Mouse (Mus musculus) lung, embryonic 14.5 days (tissue): ENCODE measurements around the gene Cenpx. TPM values are rescaled to one million over a fixed set of nuclear protein-coding genes. Genes with fewer than 3 reads are reported as not detected.

ENCODE experiments used
- ATAC-seq: fragments of 200-750 bp; cut with Nextera tagmentation; 2 replicates; pipeline ENCODE4 v1.8.0; 2017; ENCODE audit warnings: mild to moderate bottlenecking, moderate TSS enrichment, moderate library complexity; ENCODE audit not compliant: insufficient read depth
- DNase-seq: peaks from one replicate; pipeline ENCODE4 v3.0.0-alpha.2; 2015
- H3K27ac ChIP-seq: fragments of 300-500 bp; sonication (generic); 2 replicates; pipeline ENCODE4 v1.5.1; 2014; ENCODE audit warnings: low read depth, mild to moderate bottlenecking, moderate library complexity
- H3K27me3 ChIP-seq: fragments of 300-500 bp; sonication (generic); 2 replicates; pipeline ENCODE4 v1.6.1; 2014; ENCODE audit warnings: low read length, control low read depth; ENCODE audit not compliant: insufficient read depth
- H3K36me3 ChIP-seq: fragments of 300-500 bp; sonication (generic); 2 replicates; pipeline ENCODE4 v1.6.1; 2014; ENCODE audit warnings: control low read depth; ENCODE audit not compliant: insufficient read depth
- H3K4me1 ChIP-seq: fragments of 300-500 bp; sonication (generic); 2 replicates; pipeline ENCODE4 v1.6.1; 2014; ENCODE audit warnings: antibody characterized with exemption, control low read depth; ENCODE audit not compliant: insufficient read depth
- H3K4me2 ChIP-seq: fragments of 300-500 bp; sonication (generic); 2 replicates; pipeline ENCODE4 v1.6.1; 2014; ENCODE audit warnings: mild to moderate bottlenecking
- H3K4me3 ChIP-seq: fragments of 300-500 bp; sonication (generic); 2 replicates; pipeline ENCODE4 v1.5.1; 2014; ENCODE audit warnings: low read depth, low read length
- H3K9ac ChIP-seq: fragments of 300-500 bp; sonication (generic); 2 replicates; pipeline ENCODE4 v1.6.1; 2014
- H3K9me3 ChIP-seq: fragments of 300-500 bp; sonication (generic); 2 replicates; pipeline ENCODE4 v1.6.1; 2016; ENCODE audit warnings: low read depth, low read length, control low read depth
- CTCF ChIP-seq: IDR thresholded peaks from 2 replicates; pipeline ENCODE4 v1.5.1; 2016; ENCODE audit warnings: antibody characterized with exemption, low read depth
- WGBS: fragments of 180-500 bp; shearing (Covaris S2); extraction: QIAGEN DNeasy Blood & Tissue Kit; methylation state at CpG from one replicate; pipeline ENCODE4 v1.1.7; 2014; 5-methylcytosine and 5-hydroxymethylcytosine counted together
- polyA plus RNA-seq: library from polyadenylated mRNA; unstranded; fragments of >200 nt; fragmentation: Nextera tagmentation; extraction: Ambion mirVana; gene quantifications from 2 replicates; pipeline ENCODE4 v1.2.1, GENCODE M21; 2014

Cenpx gene
- polyA plus RNA-seq, 1 experiment from 2014 or later = 173 TPM

DNA sequence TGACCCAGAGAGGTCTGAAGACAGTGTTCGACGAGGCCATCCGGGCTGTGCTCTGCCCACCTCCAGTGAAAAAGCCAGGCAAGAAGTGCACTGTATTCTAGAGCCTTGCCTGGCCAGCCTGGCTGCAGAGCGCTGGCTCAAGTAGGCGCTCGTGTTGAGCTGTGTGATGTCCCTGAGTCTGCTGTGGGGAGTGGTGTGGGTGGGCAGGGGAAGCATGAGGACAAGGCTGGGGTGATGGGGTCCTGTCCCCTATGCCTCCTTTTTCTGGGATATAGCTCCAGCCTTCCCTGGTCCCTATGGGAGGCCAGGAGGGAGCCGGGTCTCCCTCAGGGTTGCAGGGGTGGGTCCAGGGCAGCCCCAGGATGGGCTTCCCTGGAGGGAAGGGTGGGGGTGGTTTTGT lies 10.0 kb upstream of the Cenpx start:
- no peaks in the 10 kb centered on the region for H3K9me3 ChIP-seq
- H3K9ac ChIP-seq = no peak overlapping the region
- TF ChIP-seq CTCF = no peak
- no peak for ATAC-seq
- DNase-seq = no peak
- WGBS = 84% methylated on average over 7 of the region's 7 CpGs
- 0 out of 2 replicates have a peak, but pooled peaks cover 5% of the 10 kb centered on the region for H3K4me1 ChIP-seq
- no peak overlapping the region for H3K4me3 ChIP-seq
- no peaks in the 10 kb centered on the region for H3K27me3 ChIP-seq
- no peak overlapping the region for H3K4me2 ChIP-seq
- no peak overlapping the region for H3K27ac ChIP-seq
- peaks cover 16% of the 10 kb centered on the region for H3K36me3 ChIP-seq

DNA sequence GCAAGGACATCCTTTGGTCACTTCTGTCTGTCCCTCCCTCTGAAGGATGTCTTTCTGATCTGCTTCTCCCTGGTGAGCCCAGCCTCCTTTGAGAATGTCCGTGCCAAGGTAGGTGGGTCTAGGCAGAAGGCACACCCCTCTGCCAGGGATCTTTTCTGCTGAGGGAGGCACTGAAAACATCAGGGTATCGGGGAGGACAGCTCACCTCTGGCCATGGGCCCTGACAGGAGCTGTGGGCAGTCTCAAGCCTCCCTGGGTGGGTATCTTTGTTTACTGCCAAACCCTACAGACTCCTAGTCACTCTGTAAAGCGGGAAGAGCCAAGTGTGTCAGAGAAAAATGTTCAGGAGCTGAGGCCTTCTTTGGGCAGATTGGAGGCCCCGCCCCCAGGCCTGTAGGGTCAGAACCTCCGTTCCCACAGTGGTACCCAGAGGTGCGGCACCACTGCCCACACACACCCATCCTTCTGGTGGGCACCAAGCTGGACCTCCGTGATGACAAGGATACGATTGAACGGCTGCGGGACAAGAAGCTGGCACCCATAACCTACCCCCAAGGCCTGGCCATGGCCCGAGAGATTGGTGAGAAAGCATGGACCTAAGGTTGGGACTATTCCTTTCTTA lies 9.3 kb upstream of the Cenpx start:
- H3K9ac ChIP-seq = no peak overlapping the region
- no peak overlapping the region for H3K27ac ChIP-seq
- no peak overlapping the region for H3K4me3 ChIP-seq
- no peaks in the 10 kb centered on the region for H3K9me3 ChIP-seq
- DNase-seq (no peak), ATAC-seq (no peak)
- no peaks in the 10 kb centered on the region for H3K27me3 ChIP-seq
- peak overlapping the region; percentile 99 for H3K4me2 ChIP-seq
- 0 out of 2 replicates have a peak, but pooled peaks cover 5% of the 10 kb centered on the region for H3K4me1 ChIP-seq
- WGBS = 83% methylated on average over 11 of the region's 11 CpGs
- peaks cover 23% of the 10 kb centered on the region for H3K36me3 ChIP-seq
- no peak for TF ChIP-seq CTCF

DNA sequence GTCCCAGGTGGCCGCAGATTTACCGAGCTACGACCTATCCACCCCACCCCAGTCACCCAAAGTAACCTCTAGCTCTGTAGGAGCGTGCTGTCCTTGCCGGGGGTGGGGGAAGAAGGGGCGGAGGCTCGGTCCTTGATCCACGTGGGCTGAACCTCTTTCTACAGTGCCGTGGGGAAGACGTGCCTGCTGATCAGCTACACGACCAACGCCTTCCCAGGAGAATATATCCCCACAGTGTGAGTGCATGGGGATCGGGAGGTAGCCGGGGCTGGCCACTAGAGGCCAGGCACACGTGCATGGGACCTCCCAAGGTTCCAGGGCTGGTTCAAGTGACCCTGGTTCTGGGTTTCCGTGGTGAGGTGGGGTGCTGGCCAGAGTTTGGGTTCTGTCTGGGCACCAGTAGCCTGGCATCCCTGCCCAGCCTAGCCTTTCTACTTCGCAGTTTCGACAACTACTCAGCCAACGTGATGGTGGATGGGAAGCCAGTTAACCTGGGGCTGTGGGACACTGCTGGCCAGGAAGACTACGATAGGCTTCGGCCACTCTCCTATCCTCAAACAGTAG lies 8.6 kb upstream of the Cenpx start:
- 17% methylated on average over 21 of the region's 21 CpGs for WGBS
- ATAC-seq = peak; percentile 5; the same call in 1 of the 2 replicates
- H3K27ac ChIP-seq = no peak overlapping the region

DNA sequence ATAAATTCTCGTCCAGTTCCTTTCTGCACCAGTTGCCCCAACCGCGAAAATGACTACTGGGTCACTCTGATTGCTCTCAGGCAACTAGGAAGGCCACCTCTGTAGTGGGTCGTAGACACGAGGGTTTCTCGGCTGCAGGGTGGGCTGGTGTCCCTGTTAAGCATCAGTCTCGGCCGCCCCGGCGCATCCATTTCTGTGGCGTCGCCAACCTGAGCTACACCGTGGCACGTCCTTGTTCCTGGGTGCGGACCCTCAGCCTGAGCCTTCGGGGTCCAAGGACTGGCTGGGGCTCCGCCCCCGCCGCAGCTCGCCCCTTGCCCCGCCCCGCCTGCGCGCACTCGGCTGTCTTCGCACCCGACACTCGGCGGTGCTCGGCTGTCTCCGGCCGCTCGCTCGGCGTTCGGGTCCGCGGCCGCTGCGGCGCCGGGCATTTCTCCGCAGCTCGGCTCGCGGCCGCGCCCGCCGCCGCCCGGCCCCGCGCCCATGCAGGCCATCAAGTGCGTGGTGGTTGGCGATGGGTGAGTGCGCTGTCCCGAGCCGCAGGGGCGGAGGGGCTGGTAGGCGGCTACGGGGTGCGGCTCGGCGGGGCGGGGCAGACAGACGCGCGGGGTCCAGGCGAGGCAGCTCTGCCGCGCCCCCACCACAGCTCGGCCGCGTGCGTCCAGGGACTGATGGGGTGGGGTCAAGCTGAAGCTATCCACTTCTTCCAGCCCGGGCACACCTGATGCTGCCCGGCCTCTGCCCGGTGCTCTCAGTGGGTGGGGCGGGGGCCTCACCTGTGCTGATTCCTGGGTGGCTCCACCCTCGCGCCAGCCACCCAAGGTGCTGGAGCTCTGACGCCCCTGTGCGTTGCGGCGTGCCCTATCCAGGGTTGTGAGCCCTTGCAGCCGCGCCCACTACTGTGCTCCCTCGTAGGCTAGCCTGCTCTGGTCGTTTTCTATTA lies 7.9 kb upstream of the Cenpx start, which contains the start of gene Rac3:
Gene Rac3, plus strand, starts transcription at position 347 of the 943 bp plus-strand sequence.
- TF ChIP-seq CTCF = no peak
- peaks cover 35% of the 10 kb centered on the region for H3K36me3 ChIP-seq
- 1% methylated on average over 90 of the region's 90 CpGs for WGBS
- peak within 1 kb of the TSS; percentile 99 for H3K4me2 ChIP-seq
- H3K9ac ChIP-seq = peak within 1 kb of the TSS; percentile 68
- peak; percentile 74 for ATAC-seq
- no peaks in the 10 kb centered on the region for H3K27me3 ChIP-seq
- H3K27ac ChIP-seq = peak within 1 kb of the TSS; percentile 46; the same call in 1 of the 2 replicates
- peak within 1 kb of the TSS; percentile 61 for H3K4me3 ChIP-seq
- H3K4me1 ChIP-seq = 0 out of 2 replicates have a peak, but pooled peaks cover 5% of the 10 kb centered on the region
- no peaks in the 10 kb centered on the region for H3K9me3 ChIP-seq
- DNase-seq = peak; percentile 89

More for the DNA sequence above, 8.6 kb upstream of the Cenpx start:
- Histone ChIP-seq H3K4me2 (peak overlapping the region; percentile 99), H3K9ac (peak overlapping the region; percentile 68), H3K9me3 (no peaks in the 10 kb centered on the region), H3K27me3 (no peaks in the 10 kb centered on the region), H3K4me3 (peak overlapping the region; percentile 61), H3K4me1 (0 out of 2 replicates have a peak, but pooled peaks cover 5% of the 10 kb centered on the region), H3K36me3 (peaks cover 30% of the 10 kb centered on the region)
- TF ChIP-seq CTCF = peak; percentile 41
- DNase-seq = no peak

DNA sequence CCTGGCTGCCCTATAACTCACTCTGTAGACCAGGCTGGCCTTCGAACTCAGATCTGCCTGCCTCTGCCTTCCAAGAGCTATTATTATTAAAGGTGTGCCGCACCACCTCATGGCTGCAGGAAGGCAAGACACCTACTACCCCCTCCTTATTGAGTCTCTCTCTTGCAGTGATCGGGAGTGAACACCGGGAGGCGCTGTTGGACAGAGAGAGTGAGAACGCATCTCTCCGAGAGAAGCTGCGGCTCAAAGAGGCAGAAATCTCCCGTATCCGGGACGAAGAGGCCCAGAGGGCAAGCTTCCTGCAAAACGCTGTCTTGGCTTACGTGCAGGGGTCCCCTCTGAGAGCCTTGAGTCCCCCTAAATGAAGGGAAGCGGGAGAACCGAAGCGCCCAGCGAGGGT lies 6.9 kb upstream of the Cenpx start:
- no peak overlapping the region for H3K27ac ChIP-seq
- 0 out of 2 replicates have a peak, but pooled peaks cover 3% of the 10 kb centered on the region for H3K4me1 ChIP-seq
- peak; percentile 94 for TF ChIP-seq CTCF
- DNase-seq = peak; percentile 95
- peaks cover 40% of the 10 kb centered on the region for H3K36me3 ChIP-seq
- no peaks in the 10 kb centered on the region for H3K9me3 ChIP-seq
- H3K9ac ChIP-seq = peak overlapping the region; percentile 68
- 11% methylated on average over 17 of the region's 17 CpGs for WGBS
- no peaks in the 10 kb centered on the region for H3K27me3 ChIP-seq
- peak overlapping the region; percentile 61 for H3K4me3 ChIP-seq
- peak; percentile 7; the same call in 1 of the 2 replicates for ATAC-seq
- peak overlapping the region; percentile 99 for H3K4me2 ChIP-seq

DNA sequence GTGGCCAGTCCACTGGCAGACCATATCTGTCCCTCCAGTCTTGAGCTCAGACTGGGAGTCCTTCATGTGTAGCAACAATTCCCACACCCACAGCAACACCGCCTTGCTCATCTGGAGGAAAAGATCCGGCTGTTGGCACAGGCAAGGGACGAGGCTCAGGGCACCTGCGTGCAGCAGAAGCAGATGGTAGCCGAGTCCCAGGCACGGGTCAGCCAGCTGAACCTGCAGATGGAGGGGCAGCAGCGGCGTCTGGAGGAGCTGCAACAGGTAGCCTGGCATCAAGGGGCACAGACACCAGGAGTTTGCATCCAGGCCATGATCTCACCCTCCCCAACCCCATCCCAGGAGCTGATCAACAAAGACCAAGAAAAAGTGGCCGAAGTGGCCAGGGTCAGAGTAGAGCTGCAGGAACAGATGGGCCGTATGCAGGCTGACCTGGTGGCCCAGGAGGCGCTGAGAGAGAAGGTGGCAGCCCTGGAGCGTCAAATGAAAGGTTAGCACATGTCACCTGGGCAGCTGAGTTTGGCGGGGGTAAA lies 6.4 kb upstream of the Cenpx start:
- no peak for ATAC-seq
- Histone ChIP-seq H3K4me1 (0 out of 2 replicates have a peak, but pooled peaks cover 3% of the 10 kb centered on the region), H3K9ac (no peak overlapping the region), H3K36me3 (peaks cover 41% of the 10 kb centered on the region), H3K27ac (no peak overlapping the region), H3K4me2 (no peak overlapping the region), H3K27me3 (no peaks in the 10 kb centered on the region), H3K4me3 (no peak overlapping the region), H3K9me3 (no peaks in the 10 kb centered on the region)
- 82% methylated on average over 13 of the region's 13 CpGs for WGBS
- no peak for DNase-seq
- TF ChIP-seq CTCF = no peak
